Mouse (Mus musculus): ENCODE data around the gene Arl5b.
A peak's percentile ranks its signal among the peaks of the same experiment; 100 is the strongest.

Arl5b gene

GRCm38 (mm10) chr2:15049117-15049873 is at the start of gene Arl5b:
Gene Arl5b (plus strand): TSS chr2:15049395.
- peak; percentile 85 for DNase-seq (ENCODE audit: low spot score)

GRCm38 (mm10) chr2:15007531-15007930 is 41.7 kb upstream of the Arl5b start:
- DNase-seq (ENCODE audit: low spot score): no peak

- DNase-seq (ENCODE audit: low spot score): no peak
Measured at GRCm38 (mm10) chr2:15008072-15008471, 41.1 kb upstream of the Arl5b start.

GRCm38 (mm10) chr2:15026817-15027216 is 22.4 kb upstream of the Arl5b start:
- DNase-seq (ENCODE audit: low spot score): no peak

- no peak for DNase-seq (ENCODE audit: low spot score)
Measured at GRCm38 (mm10) chr2:15027816-15028215, 21.4 kb upstream of the Arl5b start.

DNA sequence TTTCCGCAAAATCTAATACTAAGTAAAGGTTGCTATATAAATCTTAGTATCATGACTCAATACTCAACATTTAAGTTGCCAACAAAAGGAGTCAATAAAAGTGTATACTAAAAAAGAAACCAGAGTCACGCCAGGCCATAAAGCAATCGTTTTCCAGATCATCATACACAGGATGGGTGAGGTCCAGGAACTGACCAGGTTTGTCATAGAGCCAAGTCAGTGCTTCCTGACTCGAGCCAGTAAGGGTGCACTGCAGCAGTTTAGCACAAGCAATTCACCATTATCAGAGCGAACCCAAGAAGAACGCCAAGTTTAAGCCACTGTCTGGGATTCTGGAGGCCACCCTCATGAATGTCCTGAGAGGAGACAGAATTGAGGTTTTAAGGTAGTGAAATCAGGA is 10.5 kb upstream of the Arl5b start:
- DNase-seq (ENCODE audit: low spot score): no peak

DNA sequence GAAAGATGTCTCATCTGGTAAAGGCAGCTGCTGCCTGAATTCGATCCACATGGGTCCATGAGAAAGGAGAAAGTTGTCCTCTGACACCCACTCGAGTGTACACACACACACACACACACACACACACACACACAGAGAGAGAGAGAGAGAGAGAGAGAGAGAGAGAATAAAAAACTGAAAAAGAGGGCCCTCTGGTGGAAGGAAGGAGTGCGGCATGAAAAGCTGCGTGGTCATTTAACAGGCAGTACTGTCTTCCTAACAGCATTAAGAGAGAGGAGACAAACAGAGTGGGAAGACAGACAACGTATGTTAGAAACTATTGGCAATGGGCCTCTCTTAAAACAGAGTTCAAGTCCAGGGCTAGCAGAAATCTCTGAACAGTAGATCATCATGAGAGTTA is 8.9 kb upstream of the Arl5b start:
- no peak for DNase-seq (ENCODE audit: low spot score)

GRCm38 (mm10) chr2:15054496-15054895 is 5.3 kb downstream of the Arl5b start:
- no peak for DNase-seq (ENCODE audit: low spot score)

- DNase-seq (ENCODE audit: low spot score): peak; percentile 98
Measured at GRCm38 (mm10) chr2:15054945-15055637, 5.9 kb downstream of the Arl5b start, which contains the start of gene Nsun6. Gene Nsun6 (minus strand): TSS chr2:15055069.

DNA sequence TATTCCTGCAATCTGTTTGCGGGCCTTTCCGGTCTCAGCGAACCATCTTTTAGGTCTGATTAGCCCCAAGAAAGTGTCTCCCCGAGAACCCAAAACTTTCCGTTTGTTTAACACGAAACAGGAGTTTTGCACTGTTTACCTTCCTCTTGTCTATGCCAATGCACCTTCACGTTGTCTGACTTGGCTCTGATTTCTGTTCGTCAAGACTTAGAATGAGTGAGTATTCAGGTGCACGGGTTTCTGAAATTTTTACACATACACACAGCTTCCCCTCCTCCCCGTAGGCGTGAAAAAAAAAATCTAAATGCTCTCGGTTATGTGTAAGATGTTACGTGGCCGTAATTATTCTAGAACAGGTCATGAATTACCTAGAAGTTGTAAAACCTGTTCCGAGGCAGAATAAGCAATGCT is 6.6 kb downstream of the Arl5b start:
- no peak for DNase-seq (ENCODE audit: low spot score)

DNA sequence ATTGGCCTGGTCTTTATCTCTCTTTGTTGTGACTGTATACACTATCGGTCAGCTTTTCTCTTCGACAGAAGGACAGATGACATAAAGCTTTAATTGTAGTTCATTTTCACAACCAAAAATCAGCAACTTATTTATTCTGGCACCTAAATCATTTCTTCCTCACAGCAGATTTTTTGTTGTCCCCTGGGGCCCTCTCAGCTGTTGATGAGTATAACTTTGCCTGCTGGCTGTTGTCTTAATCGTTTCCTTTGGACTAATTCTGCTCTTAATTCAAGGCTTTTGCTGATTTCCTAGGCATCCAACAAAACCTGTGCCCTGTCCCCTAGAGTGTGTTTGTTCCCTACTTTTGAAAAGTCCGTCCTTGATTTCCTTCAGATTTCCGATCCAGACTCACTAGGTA is 9.0 kb downstream of the Arl5b start:
- DNase-seq (ENCODE audit: low spot score): no peak

GRCm38 (mm10) chr2:15060856-15061255 is 11.7 kb downstream of the Arl5b start:
- no peak for DNase-seq (ENCODE audit: low spot score)

GRCm38 (mm10) chr2:15063815-15064214 is 14.6 kb downstream of the Arl5b start:
- DNase-seq (ENCODE audit: low spot score): no peak

GRCm38 (mm10) chr2:15064380-15065269 is 15.4 kb downstream of the Arl5b start:
- DNase-seq (ENCODE audit: low spot score): no peak

DNA sequence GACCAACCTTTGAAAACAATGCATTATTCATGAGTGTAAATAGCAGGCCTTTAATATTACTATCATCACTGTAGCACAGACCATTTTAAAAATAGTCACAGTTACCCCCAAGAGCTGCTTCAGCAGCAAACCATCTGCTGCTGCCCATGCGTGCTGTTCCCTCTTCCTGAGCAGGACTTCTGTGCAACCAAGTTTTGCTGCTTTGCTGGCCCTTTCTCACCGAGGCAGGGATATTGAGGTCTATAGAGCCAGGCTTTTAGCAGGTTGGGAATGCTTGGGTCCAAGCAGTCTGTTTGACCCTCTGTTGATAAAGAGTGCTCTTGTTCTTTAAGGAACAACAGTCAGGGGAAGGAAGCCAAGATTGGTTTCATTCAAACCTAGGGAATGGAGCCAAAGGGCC is 16.3 kb downstream of the Arl5b start:
- no peak for DNase-seq (ENCODE audit: low spot score)

DNA sequence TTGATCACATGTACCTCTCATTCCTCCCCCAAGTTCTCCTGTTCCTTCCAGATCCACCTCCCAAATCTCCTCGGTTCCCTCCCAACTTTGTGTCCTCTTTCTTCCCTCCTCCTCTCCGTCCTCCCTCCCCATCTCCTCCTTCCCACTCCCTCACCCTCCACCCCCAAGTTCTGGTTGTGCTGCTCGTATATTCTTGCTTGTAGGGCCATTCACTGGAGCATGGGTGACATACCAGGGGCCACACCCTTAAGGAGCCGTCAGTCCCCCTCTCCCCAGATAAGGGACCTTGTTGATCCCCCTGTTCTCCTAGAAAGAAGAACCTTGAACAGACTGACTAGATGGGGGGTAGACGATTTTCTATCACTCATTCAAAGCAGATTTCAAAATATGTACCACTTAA is 17.9 kb downstream of the Arl5b start:
- DNase-seq (ENCODE audit: low spot score): no peak

GRCm38 (mm10) chr2:15083702-15084101 is 34.5 kb downstream of the Arl5b start:
- no peak for DNase-seq (ENCODE audit: low spot score)

DNA sequence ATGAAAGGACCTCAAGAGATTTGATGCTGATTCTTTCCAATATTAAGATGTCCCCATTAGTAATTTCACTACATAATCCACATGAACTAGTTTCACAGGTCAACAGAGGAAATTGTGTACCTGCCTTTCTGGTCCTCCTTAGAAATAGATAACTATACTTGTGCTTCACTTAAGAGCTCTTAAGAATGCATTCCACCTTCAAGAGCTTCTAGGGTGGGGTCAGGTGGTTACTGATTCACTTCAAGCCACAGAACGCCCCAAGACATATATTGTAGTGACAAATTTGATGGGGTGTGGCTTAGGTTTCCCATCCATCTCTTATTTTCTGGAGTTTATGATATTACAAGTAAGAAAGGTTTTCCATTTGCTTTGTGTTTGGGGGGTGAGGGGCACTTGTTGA is 38.1 kb downstream of the Arl5b start:
- DNase-seq (ENCODE audit: low spot score): no peak

DNA sequence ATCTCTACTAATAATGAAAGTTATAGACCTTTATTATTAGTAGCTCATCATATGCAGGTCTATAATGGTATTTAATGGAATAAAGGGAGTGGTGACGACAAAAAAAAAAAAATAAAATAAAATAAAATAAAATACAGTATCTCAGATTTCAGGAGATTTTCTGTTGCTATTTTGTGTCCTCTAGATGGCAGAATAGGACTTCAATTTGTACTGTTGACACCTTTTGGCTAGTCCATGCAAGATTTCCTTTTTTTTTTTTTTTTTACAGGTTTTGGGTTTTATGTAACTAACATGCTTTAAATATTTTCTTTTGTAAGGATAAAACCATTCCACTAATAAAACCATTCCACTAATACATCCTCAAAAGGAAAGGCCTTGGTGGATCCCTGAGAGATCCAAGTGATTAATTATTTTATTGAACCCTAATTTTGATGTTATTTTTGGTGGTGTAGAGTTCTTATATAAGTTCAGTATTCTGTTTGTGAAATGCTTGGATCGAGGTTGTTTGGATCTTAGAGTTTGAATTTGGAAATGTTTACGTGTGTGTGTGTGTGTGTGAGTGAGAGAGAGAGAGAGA is 47.4 kb downstream of the Arl5b start:
- no peak for DNase-seq (ENCODE audit: low spot score)

- no peak for DNase-seq (ENCODE audit: low spot score)
Measured at GRCm38 (mm10) chr2:15104386-15104785, 55.2 kb downstream of the Arl5b start.

DNA sequence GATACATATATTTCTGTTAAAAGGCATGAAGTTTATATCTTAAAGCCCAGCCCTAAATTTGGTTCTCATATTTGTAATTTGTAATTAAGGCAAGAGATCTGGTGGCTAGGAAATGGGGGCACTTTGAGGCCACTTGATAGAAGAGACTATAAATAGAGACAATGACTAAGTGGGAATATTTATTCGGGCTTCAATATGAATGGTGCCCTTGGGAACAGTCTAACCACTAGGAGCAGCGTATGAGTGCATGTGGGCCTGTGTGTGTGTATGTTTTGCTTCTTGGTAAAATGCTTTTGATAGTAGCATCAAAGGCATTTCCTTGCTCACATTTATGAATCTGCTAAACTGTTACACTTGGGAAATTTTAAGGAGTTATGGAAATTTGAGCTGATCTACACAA is 62.1 kb downstream of the Arl5b start:
- DNase-seq (ENCODE audit: low spot score): no peak

DNA sequence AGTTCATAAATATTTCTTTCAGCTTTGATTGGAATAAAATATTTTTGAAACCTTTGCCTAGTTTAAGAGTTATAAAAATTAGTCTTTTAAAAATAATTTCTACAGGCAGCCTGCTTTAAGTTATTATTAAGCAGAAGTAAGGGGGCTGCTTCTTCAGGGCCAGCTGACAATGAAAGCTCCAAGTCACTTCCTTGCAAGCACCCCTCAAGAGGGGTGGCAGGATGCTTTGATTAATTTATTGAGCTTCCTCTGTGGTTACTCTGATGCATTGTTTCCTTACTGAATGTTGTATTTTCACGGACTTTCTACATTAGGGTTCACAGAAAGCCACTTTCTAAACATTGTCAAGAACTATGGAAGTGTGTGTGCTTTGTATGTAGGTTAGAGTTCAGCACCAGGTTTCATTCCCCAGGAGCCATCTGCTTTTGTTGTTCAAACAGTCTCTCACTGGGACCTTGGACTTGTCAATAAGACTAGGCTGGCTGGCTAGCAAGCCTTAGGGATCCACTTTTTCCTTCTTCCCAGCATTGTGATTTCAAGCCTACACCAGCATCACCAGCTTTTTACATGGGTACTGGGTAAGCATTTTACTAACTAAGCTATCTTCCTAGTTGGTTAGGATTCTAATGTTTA is 62.7 kb downstream of the Arl5b start:
- DNase-seq (ENCODE audit: low spot score): no peak
